Mouse (Mus musculus) heart, postnatal 10 days (tissue): ENCODE results near the gene Urm1. TPM values are rescaled to one million over a fixed set of nuclear protein-coding genes. Genes with fewer than 3 reads are reported as not detected.

ENCODE experiments used
- microRNA-seq, 2 experiments: library from miRNA; unstranded; fragments of <30 nt; microRNA quantifications; one replicate each; pipeline ENCODE4 v1.2.0; 2022
- total RNA-seq, 2 experiments: library from RNA; stranded (reverse); gene quantifications; 2 replicates each; pipeline ENCODE4 v1.2.3; 2021

Urm1 gene
- total RNA-seq, 2 experiments from 2014 or later, result 36.5 to 40.4 TPM

Small RNAs within 50 kb of the gene (microRNA-seq; reads per million reads assigned to microRNA genes)
- gene Mir219a-2, result 0 reads per million in 2 experiments
- gene Mir219b, result 0 reads per million in 2 experiments

Other genes with a start within 250 kb of the Urm1 start
- gene Rapgef1, start 200.4 kb upstream of the Urm1 start, total RNA-seq, result 100 to 1,000 TPM in 1 of 2 experiments, 10 to 100 TPM in 1; 92.7 to 102 TPM
- gene Gm13420, start 68.4 kb upstream of the Urm1 start, total RNA-seq, result not detected
- not detected for gene Gm13547, start 60.8 kb upstream of the Urm1 start, total RNA-seq
- 10 to 100 TPM; 14.3 to 17.5 TPM for gene Coq4, start 32.6 kb upstream of the Urm1 start, total RNA-seq
- gene Trub2, start 31.6 kb upstream of the Urm1 start, total RNA-seq, result 10 to 100 TPM; 37.2 to 37.4 TPM
- gene Slc27a4, start 17.4 kb upstream of the Urm1 start, total RNA-seq, result 10 to 100 TPM; 21.4 to 22.4 TPM
- 10 to 100 TPM; 13.0 to 13.9 TPM for gene Cercam, start 49.1 kb downstream of the Urm1 start, total RNA-seq
- gene Odf2, start 69.1 kb downstream of the Urm1 start, total RNA-seq, result 10 to 100 TPM; 30.5 to 33.8 TPM
- gene Gle1, start 115.4 kb downstream of the Urm1 start, total RNA-seq, result 10 to 100 TPM; 26.0 to 26.2 TPM
- gene Sptan1, start 145.5 kb downstream of the Urm1 start, total RNA-seq, result 100 to 1,000 TPM; 334 to 351 TPM
- gene Wdr34, start 228.8 kb downstream of the Urm1 start, total RNA-seq, result 10 to 100 TPM in 1 of 2 experiments, 1 to 10 TPM in 1; 9.1 to 11.6 TPM
- gene Set, start 237.3 kb downstream of the Urm1 start, total RNA-seq, result 100 to 1,000 TPM; 131 to 149 TPM